Mouse (Mus musculus) bone marrow, adult 2 months (tissue): ENCODE results near the gene Adgrg1. TPM values are rescaled to one million over a fixed set of nuclear protein-coding genes. Genes with fewer than 3 reads are reported as not detected.
"Not testable (repeated sequence)": the region's sequence is repeated elsewhere in the genome, so short reads cannot be mapped to it uniquely, and the experiment has no call there.

Experiments used
- H3K27ac ChIP-seq: fragments of 200-500 bp; 2 replicates; pipeline ENCODE4 v1.5.1; 2012; ENCODE audit warnings: low read depth, mild to moderate bottlenecking, control low read depth, inconsistent platforms, low read length; ENCODE audit not compliant: control insufficient read depth, poor library complexity, insufficient read depth
- H3K4me1 ChIP-seq: fragments of 200-500 bp; 2 replicates; pipeline ENCODE4 v1.6.1; 2011; ENCODE audit warnings: low read length; ENCODE audit not compliant: control insufficient read depth, insufficient read depth
- H3K4me3 ChIP-seq: fragments of 200-500 bp; replicated peaks from 2 replicates; pipeline ENCODE3; 2011; ENCODE audit warnings: mild to moderate bottlenecking, low read depth, low read length, control low read depth; ENCODE audit not compliant: control insufficient read depth
- CTCF ChIP-seq: fragments of 200-500 bp; IDR thresholded peaks from 2 replicates; pipeline ENCODE4 v1.5.1; 2011; ENCODE audit warnings: low read length, control low read depth; ENCODE audit not compliant: control insufficient read depth, insufficient read depth
- POLR2A ChIP-seq: fragments of 200-500 bp; IDR thresholded peaks from 2 replicates; pipeline ENCODE4 v1.6.1; 2011; ENCODE audit warnings: low read depth, mild to moderate bottlenecking, control low read depth, low read length, borderline replicate concordance; ENCODE audit not compliant: control insufficient read depth
- WGBS: fragments of 180-500 bp; shearing (Covaris S2); methylation state at CpG from one replicate; pipeline ENCODE4 v1.1.7; 2018; 5-methylcytosine and 5-hydroxymethylcytosine counted together
- polyA plus RNA-seq: library from polyadenylated mRNA; stranded (reverse); fragments of >200 nt; gene quantifications from 2 replicates; pipeline ENCODE4 v1.2.4, GENCODE M21; 2011; ENCODE audit warnings: low replicate concordance; ENCODE audit not compliant: missing spikeins, insufficient read depth, insufficient read length

The Adgrg1 gene
- polyA plus RNA-seq, 1 experiment: 41.3 TPM

DNA sequence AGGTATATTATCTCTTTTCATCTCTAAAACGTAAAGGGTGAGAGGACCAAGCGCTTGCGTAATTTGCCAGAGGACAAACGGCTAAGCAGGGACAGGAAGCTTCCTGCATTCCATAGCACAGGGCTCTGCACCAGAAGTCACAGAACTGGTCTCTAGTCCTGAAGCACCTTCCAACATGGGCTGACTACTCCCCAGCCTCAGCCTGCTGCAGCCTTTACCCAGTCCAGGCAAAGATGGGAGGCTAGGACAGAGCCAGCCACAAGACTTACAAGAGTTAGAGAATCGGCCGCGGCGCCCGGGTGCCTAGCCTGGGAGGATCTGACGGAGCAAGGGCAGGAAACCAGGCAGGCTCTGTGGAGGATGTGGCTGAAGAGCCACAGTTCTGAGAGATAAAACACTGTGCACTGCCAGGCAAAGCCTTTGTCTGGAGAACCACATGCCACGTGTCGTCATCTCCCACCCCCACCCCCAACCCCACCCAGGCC, 45.8 kb downstream of the Adgrg1 start:
- Histone ChIP-seq H3K4me3 (peak overlapping the region; percentile 56), H3K27ac (peak overlapping the region; percentile 39), H3K4me1 (peaks cover 7% of the 10 kb centered on the region; the same call in 1 of the 2 replicates)
- no peak for TF ChIP-seq CTCF
- 0 out of 2 replicates have a peak, but pooled peaks have one; percentile 42 for TF ChIP-seq POLR2A
- WGBS: 3% methylated on average over 12 of the region's 12 CpGs

DNA sequence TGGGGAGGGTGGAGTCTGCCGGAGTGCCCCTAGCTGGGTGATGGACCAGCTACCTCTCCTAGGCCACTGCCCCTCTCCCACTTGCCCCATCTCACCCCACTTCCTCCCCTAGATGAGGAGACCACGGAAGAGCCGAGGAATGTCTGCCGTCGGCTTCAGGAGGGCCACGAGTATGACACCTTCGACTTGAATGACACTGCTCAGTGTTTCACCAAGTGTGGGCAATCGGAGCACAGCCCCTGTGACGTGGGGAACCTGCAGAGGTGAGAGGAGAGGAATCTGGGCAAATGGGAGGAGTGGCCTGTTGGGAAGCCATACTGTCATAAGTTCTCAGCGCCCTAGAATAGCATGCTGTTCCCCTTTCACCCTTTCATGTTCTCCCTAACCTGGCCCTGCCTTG, 46.3 kb downstream of the Adgrg1 start:
- Histone ChIP-seq H3K4me1 (peaks cover 7% of the 10 kb centered on the region; the same call in 1 of the 2 replicates), H3K27ac (peak overlapping the region; percentile 36)

DNA sequence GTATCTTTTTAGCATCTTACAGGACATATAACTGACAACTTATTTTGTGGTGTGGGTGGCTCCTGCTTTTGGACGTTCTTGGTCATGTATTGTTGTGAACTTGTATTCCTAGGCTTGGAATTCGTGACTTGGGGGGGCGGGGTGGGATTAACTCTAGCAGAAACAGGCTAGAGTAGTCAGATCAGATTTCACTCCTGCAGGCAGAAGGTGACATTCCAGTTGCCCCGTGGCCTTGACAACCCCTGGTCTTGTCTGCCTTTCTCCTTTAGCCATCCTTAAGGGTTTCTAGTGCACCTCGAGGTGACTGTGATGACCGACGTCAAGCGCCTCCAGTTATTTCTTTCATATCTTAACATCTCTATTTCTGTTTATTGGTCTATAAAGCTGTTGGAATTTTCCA, 48.6 kb downstream of the Adgrg1 start:
- TF ChIP-seq CTCF (no peak), POLR2A (no peak)
- H3K4me3 ChIP-seq: no peak overlapping the region
- H3K27ac ChIP-seq: no peak overlapping the region
- H3K4me1 ChIP-seq: peaks cover 2% of the 10 kb centered on the region; the same call in 1 of the 2 replicates
- 49% methylated on average over 8 of the region's 8 CpGs for WGBS

More for the DNA sequence above, 46.3 kb downstream of the Adgrg1 start:
- TF ChIP-seq CTCF (no peak), POLR2A (no peak)
- H3K4me3 ChIP-seq: peak overlapping the region; percentile 56
- WGBS: 1% methylated on average over 10 of the region's 10 CpGs

DNA sequence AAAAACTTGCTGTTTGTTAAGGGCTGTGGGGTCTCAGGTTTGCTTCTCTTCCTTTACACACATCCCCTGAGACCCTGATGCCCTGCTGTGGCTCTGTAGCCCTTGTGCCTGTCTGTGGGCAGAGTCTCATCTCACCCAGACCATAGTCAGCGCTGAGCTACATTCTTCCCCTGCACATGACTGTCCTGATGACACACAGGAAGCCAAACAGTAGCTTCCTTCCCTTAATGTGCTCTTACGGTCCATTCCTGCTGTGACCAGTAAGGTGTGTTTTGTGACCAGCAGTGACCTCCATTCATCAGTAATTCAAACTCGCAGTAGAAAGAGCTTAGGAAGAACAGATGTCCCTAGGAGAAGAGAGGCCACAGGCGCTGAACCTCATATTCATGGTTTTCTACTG, 49.8 kb downstream of the Adgrg1 start:
- Histone ChIP-seq H3K4me1 (peaks cover 2% of the 10 kb centered on the region; the same call in 1 of the 2 replicates), H3K4me3 (no peak overlapping the region), H3K27ac (no peak overlapping the region)
- 45% methylated on average over 4 of the region's 4 CpGs for WGBS
- no peak for TF ChIP-seq CTCF
- TF ChIP-seq POLR2A: no peak

DNA sequence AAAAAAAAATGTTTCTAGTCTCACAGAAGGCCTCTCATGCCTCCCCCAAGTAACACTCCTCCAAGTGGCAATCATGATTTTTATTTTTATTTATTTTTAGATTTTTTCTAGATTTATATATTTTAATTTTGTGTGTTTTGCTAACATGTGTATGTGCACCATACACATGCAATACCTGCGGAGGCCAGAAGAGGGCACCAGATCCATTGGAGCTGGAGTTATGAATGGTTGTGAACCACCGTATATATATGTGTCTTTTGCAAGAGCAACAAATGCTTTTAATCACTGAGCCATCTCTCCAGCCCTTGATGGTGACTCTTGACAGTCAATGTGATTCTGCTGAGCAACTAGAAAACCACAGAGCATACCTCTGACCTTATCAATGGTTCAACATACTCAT, 50.9 kb downstream of the Adgrg1 start:
- 56% methylated on average over 2 of the region's 2 CpGs for WGBS
- H3K4me1 ChIP-seq: peaks cover 2% of the 10 kb centered on the region; the same call in 1 of the 2 replicates
- TF ChIP-seq POLR2A (no peak), CTCF (peak; percentile 47)

DNA sequence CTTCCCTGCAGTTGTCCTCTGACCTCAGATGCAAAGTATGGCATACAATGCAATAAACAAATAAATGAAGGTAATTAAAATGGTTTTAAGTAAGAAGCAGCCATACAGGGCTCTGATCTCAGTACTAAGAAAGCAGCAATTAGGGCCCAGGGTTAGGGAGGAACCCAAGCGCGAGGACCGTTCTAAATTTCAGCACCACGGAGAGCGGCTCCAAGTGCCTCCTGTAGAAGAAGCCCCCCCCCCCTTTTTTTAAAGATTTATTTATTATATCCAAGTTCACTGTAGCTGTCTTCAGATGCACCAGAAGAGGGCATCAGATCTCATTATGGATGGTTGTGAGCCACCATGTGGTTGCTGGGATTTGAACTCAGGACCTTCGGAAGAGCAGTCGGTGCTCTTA, 53.8 kb downstream of the Adgrg1 start:
- not testable (repeated sequence) for H3K27ac ChIP-seq, H3K4me1 ChIP-seq, H3K4me3 ChIP-seq
- WGBS: 88% methylated on average over 7 of the region's 7 CpGs

More for the DNA sequence above, 50.9 kb downstream of the Adgrg1 start:
- H3K4me3 ChIP-seq: no peak overlapping the region
- H3K27ac ChIP-seq: no peak overlapping the region

DNA sequence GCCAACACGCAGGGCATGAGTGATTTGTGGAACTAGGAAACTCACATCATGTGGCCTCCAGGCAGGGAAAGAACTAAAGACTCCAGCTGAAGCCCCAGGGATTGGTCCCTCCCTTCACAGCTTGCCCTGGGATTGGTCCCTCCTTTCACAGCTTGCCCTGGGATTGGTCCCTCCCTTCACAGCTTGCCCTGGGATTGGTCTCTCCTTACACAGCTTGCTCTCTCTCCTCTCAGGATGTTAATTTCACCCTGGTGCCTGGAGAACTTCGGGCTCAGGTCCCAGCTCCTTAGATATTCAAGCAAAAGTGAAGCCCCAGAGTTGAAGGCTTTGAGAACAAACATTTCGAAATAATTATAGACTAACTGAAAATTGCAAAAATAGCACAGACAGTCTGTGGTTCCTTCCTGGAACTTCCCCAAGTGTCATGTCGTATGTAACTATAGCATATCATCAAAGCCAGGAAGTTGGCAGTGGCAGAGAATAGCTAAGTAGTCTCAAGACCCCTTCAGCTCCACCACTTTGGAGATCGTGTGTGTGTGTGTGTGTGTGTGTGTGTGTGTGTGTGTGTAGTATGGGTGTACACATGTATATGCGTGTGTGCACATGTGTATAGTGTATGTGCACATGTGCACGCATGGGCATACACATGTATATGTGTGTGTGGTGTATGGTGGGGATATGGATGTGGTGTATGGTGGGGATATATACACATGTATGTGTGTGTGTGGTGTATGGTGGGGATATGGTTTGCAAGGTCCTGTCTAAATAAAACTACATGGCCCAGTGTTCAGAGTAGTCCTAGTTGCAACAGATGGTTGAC, 62.8 kb downstream of the Adgrg1 start:
- 16% methylated on average over 7 of the region's 7 CpGs for WGBS
- Histone ChIP-seq H3K4me1 (peaks cover 8% of the 10 kb centered on the region; the same call in 1 of the 2 replicates), H3K27ac (peak overlapping the region; percentile 86), H3K4me3 (no peak overlapping the region)
- TF ChIP-seq CTCF: no peak
- TF ChIP-seq POLR2A: no peak

DNA sequence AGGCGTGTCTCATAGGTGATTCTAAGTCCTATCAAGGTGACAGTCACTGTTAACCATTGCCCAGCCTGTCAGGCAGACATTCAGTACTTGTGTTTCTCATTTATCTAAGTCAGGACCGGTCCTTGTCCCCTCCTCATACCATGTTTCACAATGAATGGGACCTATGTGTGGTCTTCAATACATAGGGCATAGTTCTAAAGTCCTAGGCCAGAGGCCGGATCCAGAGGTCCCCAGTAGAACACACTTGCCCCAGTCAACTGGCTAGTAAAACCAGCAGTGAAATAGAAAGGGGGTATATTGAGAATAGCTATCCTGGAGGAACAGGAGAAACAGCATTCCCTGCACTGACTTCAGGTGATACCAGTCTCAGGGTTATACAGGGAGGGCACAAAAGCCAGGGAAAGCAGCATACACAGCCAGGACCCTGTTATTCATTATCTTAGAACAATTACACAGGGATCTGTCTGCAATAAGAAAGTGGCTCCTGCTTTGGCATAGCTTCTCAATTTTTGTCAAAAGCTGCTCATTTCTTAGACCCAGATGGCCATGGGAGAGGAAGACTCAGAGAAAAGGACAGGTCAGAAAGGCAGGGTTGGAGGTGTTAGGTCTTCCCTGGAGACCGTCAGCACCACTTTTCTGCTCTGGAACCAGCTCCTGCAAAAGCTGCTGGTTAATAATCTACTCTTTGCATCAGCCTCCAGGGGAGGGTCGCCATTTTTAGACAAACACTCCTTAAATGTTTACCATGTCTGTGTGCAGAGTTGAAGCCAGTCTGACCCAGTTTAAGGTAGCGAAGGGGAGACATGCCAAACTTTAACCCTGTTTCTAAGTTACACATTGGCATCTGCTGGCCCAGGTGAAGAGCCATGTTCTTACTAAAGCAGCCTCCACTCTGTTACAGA, 67.6 kb downstream of the Adgrg1 start:
- Histone ChIP-seq H3K4me3 (no peak overlapping the region), H3K4me1 (peaks cover 7% of the 10 kb centered on the region), H3K27ac (no peak overlapping the region)
- TF ChIP-seq POLR2A (no peak), CTCF (no peak)
- WGBS: 76% methylated on average over 6 of the region's 6 CpGs
